Comparison of ENCODE assay signal across 9 mouse cellular contexts in genomic region chr12:102640436-102641163, GRCm38 (mm10).
DNase-seq lines count a peak whose midpoint lies in the region; ATAC-seq and TF ChIP-seq lines count a peak whose summit lies in the region.
"Had no signal": no experiment of that assay in that cellular context is flagged by ENCODE, and none has a peak within 500 bp of the region (broad histone marks: within the 10 kb centered on the region; RNA-seq: fewer than 3 reads in every experiment).

No protein-coding gene starts in this region.

- no peak for TF ChIP-seq POLR2A in myocyte (IDR thresholded peaks at IDR 0.05; ENCODE audit: insufficient read length, low read depth)

- no peak overlapping the region for H3K27ac ChIP-seq in neural tube, embryonic 11.5 days (ENCODE audit: low read depth, low read length)
- peak overlapping the region; percentile 60 for H3K27ac ChIP-seq in embryonic facial prominence, embryonic 10.5 days (replicated peaks)
- H3K27ac ChIP-seq in liver, embryonic 12.5 days: no peak overlapping the region
- H3K27ac ChIP-seq: liver, embryonic 14.5 days had no signal

- H3ac ChIP-seq in myocyte (ENCODE audit: control insufficient read depth, insufficient read length): no peak overlapping the region

- no peaks in the 10 kb centered on the region for H3K36me3 ChIP-seq in neural tube, embryonic 11.5 days (ENCODE audit: control insufficient read depth, insufficient read depth, low read length)
- H3K36me3 ChIP-seq in embryonic facial prominence, embryonic 10.5 days (replicated peaks): no peaks in the 10 kb centered on the region
- H3K36me3 ChIP-seq in myocyte (ENCODE audit: control insufficient read depth, insufficient read depth): no peaks in the 10 kb centered on the region
- H3K36me3 ChIP-seq in liver, embryonic 12.5 days: no peaks in the 10 kb centered on the region

- H3K79me2 ChIP-seq in myocyte (ENCODE audit: control insufficient read depth, insufficient read depth): no peaks in the 10 kb centered on the region

- no peak overlapping the region for H3K9ac ChIP-seq in neural tube, embryonic 11.5 days (ENCODE audit: low read length)
- H3K9ac ChIP-seq in liver, embryonic 12.5 days: no peak overlapping the region
- H3K9ac ChIP-seq: liver, embryonic 14.5 days had no signal

- peaks cover 12% of the 10 kb centered on the region for H3K4me1 ChIP-seq in neural tube, embryonic 11.5 days (ENCODE audit: control insufficient read depth, insufficient read depth, low read length)
- peaks cover 37% of the 10 kb centered on the region for H3K4me1 ChIP-seq in embryonic facial prominence, embryonic 10.5 days
- H3K4me1 ChIP-seq in liver, embryonic 12.5 days: peaks cover 20% of the 10 kb centered on the region

- 42% methylated on average over 9 of the region's 9 CpGs for WGBS in neural tube, embryonic 11.5 days
- 30% methylated on average over 9 of the region's 9 CpGs for WGBS in embryonic facial prominence, embryonic 10.5 days
- 63% methylated on average over 9 of the region's 9 CpGs for WGBS in liver, embryonic 12.5 days (ENCODE audit: insufficient replicate concordance)

- no peak overlapping the region for H3K4me3 ChIP-seq in neural tube, embryonic 11.5 days (ENCODE audit: low read depth, low read length)
- H3K4me3 ChIP-seq in embryonic facial prominence, embryonic 10.5 days: no peak overlapping the region
- no peak overlapping the region for H3K4me3 ChIP-seq in myocyte
- no peak overlapping the region for H3K4me3 ChIP-seq in liver, embryonic 12.5 days

- H3K9me3 ChIP-seq in neural tube, embryonic 11.5 days (ENCODE audit: control insufficient read depth, low read length): no peaks in the 10 kb centered on the region
- no peaks in the 10 kb centered on the region for H3K9me3 ChIP-seq in embryonic facial prominence, embryonic 10.5 days
- no peaks in the 10 kb centered on the region for H3K9me3 ChIP-seq in liver, embryonic 12.5 days (replicated peaks)

- DNase-seq in neural tube, embryonic 11.5 days (ENCODE audit: low spot score): peak; percentile 51
- DNase-seq in neural tube, embryonic 10.5 days (ENCODE audit: extremely low spot score, low spot score): no peak
- no peak for DNase-seq in embryonic facial prominence, embryonic 10.5 days (ENCODE audit: low spot score)
- peak; percentile 86 for DNase-seq in layer of hippocampus, adult 11-12 months (ENCODE audit: low spot score)

- H3K4me2 ChIP-seq in neural tube, embryonic 11.5 days (ENCODE audit: low read depth): no peak overlapping the region
- peak overlapping the region; percentile 31 for H3K4me2 ChIP-seq in myocyte (ENCODE audit: low read depth)
- H3K4me2 ChIP-seq in liver, embryonic 12.5 days: no peak overlapping the region

- peak; percentile 83 for ATAC-seq in neural tube, embryonic 11.5 days (ENCODE audit: insufficient read depth, low FRiP score, low TSS enrichment)
- no peak for ATAC-seq in inflammation-experienced regulatory T-cells, adult 6 months
- ATAC-seq in liver, embryonic 12.5 days: no peak
- no peak for ATAC-seq in erythroblast, adult 5-6 weeks (replicated peaks; ENCODE audit: low FRiP score, poor library complexity, severe bottlenecking)

- no peaks in the 10 kb centered on the region for H3K27me3 ChIP-seq in neural tube, embryonic 11.5 days (ENCODE audit: control insufficient read depth, insufficient read depth, low read length)
- H3K27me3 ChIP-seq in embryonic facial prominence, embryonic 10.5 days (replicated peaks; ENCODE audit: low read depth, poor library complexity, severe bottlenecking): no peaks in the 10 kb centered on the region
- no peaks in the 10 kb centered on the region for H3K27me3 ChIP-seq in myocyte (ENCODE audit: control insufficient read depth, insufficient read depth, insufficient read length)
- H3K27me3 ChIP-seq in liver, embryonic 12.5 days (replicated peaks): no peaks in the 10 kb centered on the region

TF ChIP-seq in myocyte, 11 proteins besides CTCF, POLR2A, EP300 and RAD21:
- TF ChIP-seq TCF12 (IDR thresholded peaks at IDR 0.05; ENCODE audit: insufficient read depth, poor library complexity, severe bottlenecking): no peak
- peak in 2 of 3 experiments; percentile 42 to 60 for TF ChIP-seq MYOG (IDR thresholded peaks at IDR 0.05; ENCODE audit: control insufficient read depth in 1 of 3, insufficient read depth in 1 of 3, insufficient read length in 2 of 3, low read depth in 2 of 3)
- peak in 2 of 3 experiments; percentile 3 to 65 for TF ChIP-seq MYOD1 (IDR thresholded peaks at IDR 0.05; ENCODE audit: control insufficient read depth in 1 of 3, insufficient read length in 2 of 3, low read depth in 2 of 3)

Comparison
In these comparisons a context has a peak if more than half of its experiments do, and no peak if none do; other contexts are left out.
1. DNase-seq: peak in neural tube, embryonic 11.5 days (single experiment) and layer of hippocampus, adult 11-12 months (single experiment); none in neural tube, embryonic 10.5 days (single experiment) and embryonic facial prominence, embryonic 10.5 days (single experiment).